Mouse (Mus musculus): ENCODE data around the gene Gm6367. TPM values are rescaled to one million over a fixed set of nuclear protein-coding genes. Genes with fewer than 3 reads are reported as not detected.
"Not testable (repeated sequence)": the region's sequence is repeated elsewhere in the genome, so short reads cannot be mapped to it uniquely, and the experiment has no call there.

Gm6367 gene
- not detected for total RNA-seq (2021)
- long read RNA-seq, experiment 1, result 0 reads
- long read RNA-seq, experiment 2, result 0 reads

- not testable (repeated sequence) for DNase-seq (ENCODE audit: low spot score in 2 of 2); H3K4me3 ChIP-seq; H3K27ac ChIP-seq
Measured at GRCm38 (mm10) chr5:94988326-94988725, at the start of gene Gm6367. Gene Gm6367, plus strand, starts transcription at chr5:94988626.

Other genes starting within 250 kb of the Gm6367 start
- not detected for gene Gm3183, start 123.2 kb upstream of the Gm6367 start, total RNA-seq (2021)
- not detected for gene Gm7942, start 118.3 kb downstream of the Gm6367 start, total RNA-seq (2021)
- not detected for gene Gm16513, start 194.0 kb downstream of the Gm6367 start, total RNA-seq (2021)